Mouse (Mus musculus): ENCODE data around the gene Kpna6. TPM values are rescaled to one million over a fixed set of nuclear protein-coding genes. Genes with fewer than 3 reads are reported as not detected.

Gene Kpna6
- total and polyA plus RNA-seq, 3 experiments = 15.9 to 66.5 (median 19.6) TPM

DNA sequence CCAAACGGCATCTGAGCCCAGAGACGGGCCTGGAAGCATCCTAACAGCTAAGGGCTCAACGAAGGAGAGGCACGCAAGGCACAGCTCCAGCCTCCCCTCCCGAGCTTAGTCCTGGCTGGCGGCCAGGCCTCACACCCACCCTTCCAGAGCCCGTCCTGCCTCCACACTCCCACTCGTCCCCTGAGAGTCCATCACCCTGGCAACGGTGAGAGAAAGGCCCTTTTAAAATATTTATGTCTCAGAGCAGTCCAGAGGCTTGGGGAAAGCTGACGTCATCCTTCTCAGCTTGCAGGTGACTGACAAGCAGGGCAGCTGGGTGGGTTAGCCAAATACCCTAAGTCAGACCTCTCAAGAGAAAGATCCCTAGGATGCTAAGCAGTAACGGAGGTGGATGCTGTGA lies 29.9 kb upstream of the Kpna6 start:
- H3K4me1 ChIP-seq (ENCODE audit: control insufficient read depth in 1 of 2, insufficient read depth in 2 of 2, low read length in 2 of 2) = peaks cover under 1 to 2% of the 10 kb centered on the region in 2 experiments; a peak in 2 of 4 replicates
- H3K27ac ChIP-seq (ENCODE audit: control insufficient read depth, low read depth, low read length) = no peak overlapping the region
- H3K27me3 ChIP-seq (ENCODE audit: control insufficient read depth in 1 of 2, insufficient read depth in 2 of 2, low read length in 2 of 2) = no peaks in the 10 kb centered on the region
- TF ChIP-seq ZC3H11A (IDR thresholded peaks at IDR 0.05; ENCODE audit: low read depth, low read length) (no peak), USF2 (IDR thresholded peaks at IDR 0.05; ENCODE audit: borderline replicate concordance in 1 of 2, insufficient read depth in 1 of 2, low read depth in 1 of 2, low read length in 2 of 2) (no peak), GATA1 (IDR thresholded peaks at IDR 0.05; ENCODE audit: low read depth, low read length) (no peak), ELF1 (IDR thresholded peaks at IDR 0.05; ENCODE audit: low read depth, low read length) (no peak), TAL1 (IDR thresholded peaks at IDR 0.05; ENCODE audit: low read length) (no peak), ETS1 (IDR thresholded peaks at IDR 0.05; ENCODE audit: low read depth, low read length) (no peak), USF1 (IDR thresholded peaks at IDR 0.05; ENCODE audit: low read depth, low read length) (no peak), SMC3 (IDR thresholded peaks at IDR 0.05; ENCODE audit: low read depth, low read length) (no peak), HCFC1 (IDR thresholded peaks at IDR 0.05; ENCODE audit: low read depth, low read length) (no peak)
- H3K4me3 ChIP-seq (ENCODE audit: control insufficient read depth in 1 of 2, insufficient read depth in 1 of 2, low read depth in 2 of 2, low read length in 2 of 2) = no peak overlapping the region
- no peaks in the 10 kb centered on the region for H3K79me2 ChIP-seq (ENCODE audit: control insufficient read depth, insufficient read depth, low read length, poor library complexity)
- no peak for DNase-seq (ENCODE audit: low read depth, low spot score)
- H3K9ac ChIP-seq (ENCODE audit: control insufficient read depth, low read depth, low read length, poor library complexity, severe bottlenecking) = no peak overlapping the region
- H3K36me3 ChIP-seq (ENCODE audit: control insufficient read depth in 1 of 2, insufficient read depth in 2 of 2, low read length in 2 of 2) = peaks cover 0 to 3% of the 10 kb centered on the region in 2 experiments; a peak in 3 of 4 replicates
- H3K9me3 ChIP-seq (replicated peaks; ENCODE audit: insufficient read depth, low read length) = no peaks in the 10 kb centered on the region

DNA sequence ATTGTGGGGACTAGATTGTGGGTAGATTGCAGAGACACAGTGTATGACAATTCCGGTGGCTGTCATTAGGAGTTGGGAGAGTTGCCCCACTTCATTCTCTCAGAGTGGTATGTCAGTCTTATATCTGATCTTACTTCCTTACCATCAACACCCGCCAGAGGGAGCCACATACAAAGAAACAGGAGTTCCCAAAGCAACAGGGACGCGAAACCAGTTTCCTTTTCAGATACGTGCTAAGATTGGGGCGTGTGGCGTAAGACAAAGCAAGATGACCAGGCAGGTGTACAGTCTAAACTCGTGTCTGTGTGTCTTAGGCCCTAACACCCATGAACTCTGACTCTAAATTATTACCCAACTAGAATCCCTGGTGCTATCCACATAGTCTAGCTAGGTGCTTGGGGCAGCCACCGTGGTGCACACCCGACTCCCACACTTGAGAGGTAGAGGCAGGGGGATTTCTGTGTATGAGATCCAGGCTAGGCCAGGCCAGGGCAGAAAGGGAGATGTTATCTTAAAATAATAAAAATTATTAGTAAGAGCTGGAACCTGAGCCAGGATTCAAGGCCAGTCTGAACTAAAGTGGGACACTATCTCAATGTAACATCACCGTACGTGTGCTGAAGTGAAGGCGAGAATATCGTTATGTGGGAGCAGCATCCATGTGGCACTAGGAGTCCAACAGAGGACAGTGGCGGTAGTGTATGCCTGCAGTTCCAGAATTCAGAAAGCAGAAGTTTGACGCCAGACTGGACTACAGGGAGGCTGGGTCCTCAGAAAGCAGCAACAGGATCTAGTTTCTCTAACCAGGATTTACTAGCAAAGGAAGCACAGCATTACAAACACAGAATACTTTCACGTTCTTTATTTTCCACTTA lies 29.2 kb upstream of the Kpna6 start:
- no peak overlapping the region for H3K27ac ChIP-seq (ENCODE audit: control insufficient read depth, low read depth, low read length)
- DNase-seq (ENCODE audit: low read depth, low spot score) = peak; percentile 90
- no peak overlapping the region for H3K4me3 ChIP-seq (ENCODE audit: control insufficient read depth in 1 of 2, insufficient read depth in 1 of 2, low read depth in 2 of 2, low read length in 2 of 2)
- no peak for TF ChIP-seq ZNF384 (IDR thresholded peaks at IDR 0.05; ENCODE audit: low read depth, low read length)
- TF ChIP-seq MAFK (IDR thresholded peaks at IDR 0.05; ENCODE audit: borderline replicate concordance, low read depth, low read length) = no peak
- TF ChIP-seq JUND (IDR thresholded peaks at IDR 0.05; ENCODE audit: low read depth, low read length) = no peak
- TF ChIP-seq RAD21 (IDR thresholded peaks at IDR 0.05; ENCODE audit: low read depth, low read length) = peak; percentile 85
- no peak for TF ChIP-seq MYB (IDR thresholded peaks at IDR 0.05; ENCODE audit: low read depth, low read length)
- TF ChIP-seq ZMIZ1 (IDR thresholded peaks at IDR 0.05; ENCODE audit: low read depth, low read length) = 0 out of 2 replicates have a peak, but pooled peaks have one; percentile 54
- TF ChIP-seq SIN3A (IDR thresholded peaks at IDR 0.05; ENCODE audit: low read length) = peak; percentile 90
- no peak for TF ChIP-seq GABPA (IDR thresholded peaks at IDR 0.05; ENCODE audit: low read depth, low read length)
- peak; percentile 60 to 86 (median 79) for TF ChIP-seq CTCF (IDR thresholded peaks at IDR 0.05 in 2 of 3, conservative IDR thresholded peaks at IDR 0.05 in 1 of 3; ENCODE audit: control insufficient read depth in 1 of 3, insufficient read depth in 1 of 3, low read depth in 2 of 3, low read length in 3 of 3, poor library complexity in 1 of 3, severe bottlenecking in 1 of 3)
- peak; percentile 82 for TF ChIP-seq SMC3 (IDR thresholded peaks at IDR 0.05; ENCODE audit: low read depth, low read length)
- no peak for TF ChIP-seq EP300 (IDR thresholded peaks at IDR 0.05; ENCODE audit: low read depth in 1 of 2, low read length in 2 of 2)
- no peak for TF ChIP-seq POLR2A (IDR thresholded peaks at IDR 0.05; ENCODE audit: control insufficient read depth in 1 of 2, insufficient read depth in 1 of 2, low read depth in 1 of 2, low read length in 2 of 2, poor library complexity in 1 of 2)
- TF ChIP-seq TAL1 (IDR thresholded peaks at IDR 0.05; ENCODE audit: low read length) = no peak
- TF ChIP-seq BHLHE40 (IDR thresholded peaks at IDR 0.05; ENCODE audit: borderline replicate concordance, low read depth, low read length) = no peak
- no peak for TF ChIP-seq NELFE (IDR thresholded peaks at IDR 0.05; ENCODE audit: low read depth, low read length)
- TF ChIP-seq CHD2 (IDR thresholded peaks at IDR 0.05; ENCODE audit: low read length) = no peak
- TF ChIP-seq NRF1 (IDR thresholded peaks at IDR 0.05; ENCODE audit: insufficient read depth, low read depth, low read length, poor library complexity, severe bottlenecking) = no peak
- no peak for TF ChIP-seq TCF12 (IDR thresholded peaks at IDR 0.05; ENCODE audit: low read depth, low read length)
- no peak for TF ChIP-seq TBP (IDR thresholded peaks at IDR 0.05; ENCODE audit: low read depth, low read length)
- peak; percentile 85 for TF ChIP-seq POLR2AphosphoS2 (IDR thresholded peaks at IDR 0.05; ENCODE audit: low read length)
- TF ChIP-seq USF2 (IDR thresholded peaks at IDR 0.05; ENCODE audit: borderline replicate concordance in 1 of 2, insufficient read depth in 1 of 2, low read depth in 1 of 2, low read length in 2 of 2) = no peak
- 0 out of 2 replicates have a peak, but pooled peaks have one; percentile 45 for TF ChIP-seq ZKSCAN1 (IDR thresholded peaks at IDR 0.05; ENCODE audit: low read depth, low read length)
- TF ChIP-seq MYC (IDR thresholded peaks at IDR 0.05; ENCODE audit: low read depth, low read length) = 0 out of 2 replicates have a peak, but pooled peaks have one; percentile 33

More for the DNA sequence above, 29.2 kb upstream of the Kpna6 start:
- H3K36me3 ChIP-seq (ENCODE audit: control insufficient read depth in 1 of 2, insufficient read depth in 2 of 2, low read length in 2 of 2) = peaks cover 0 to 5% of the 10 kb centered on the region in 2 experiments; a peak in 3 of 4 replicates
- no peaks in the 10 kb centered on the region; the same call in 1 of the 2 replicates for H3K79me2 ChIP-seq (ENCODE audit: control insufficient read depth, insufficient read depth, low read length, poor library complexity)
- no peaks in the 10 kb centered on the region for H3K27me3 ChIP-seq (ENCODE audit: control insufficient read depth in 1 of 2, insufficient read depth in 2 of 2, low read length in 2 of 2)
- H3K4me1 ChIP-seq (ENCODE audit: control insufficient read depth in 1 of 2, insufficient read depth in 2 of 2, low read length in 2 of 2) = peaks cover 2 to 3% of the 10 kb centered on the region in 2 experiments; a peak in 3 of 4 replicates
- H3K9me3 ChIP-seq (replicated peaks; ENCODE audit: insufficient read depth, low read length) = no peaks in the 10 kb centered on the region
- H3K9ac ChIP-seq (ENCODE audit: control insufficient read depth, low read depth, low read length, poor library complexity, severe bottlenecking) = no peak overlapping the region

Data from MEL (cell line).